Mouse (Mus musculus) ES-Bruce4 (cell line): ENCODE data around the gene Fgf10. TPM values are rescaled to one million over a fixed set of nuclear protein-coding genes. Genes with fewer than 3 reads are reported as not detected.

Source experiments
- H3K27ac ChIP-seq: 2 replicates; pipeline ENCODE4 v1.5.1; 2012; ENCODE audit warnings: low read length, inconsistent platforms; ENCODE audit not compliant: insufficient read depth
- H3K27me3 ChIP-seq: 2 replicates; pipeline ENCODE4 v1.6.1; 2012; ENCODE audit warnings: mild to moderate bottlenecking, low read length, inconsistent platforms; ENCODE audit not compliant: control insufficient read depth, poor library complexity, insufficient read depth, severe bottlenecking
- H3K36me3 ChIP-seq: 2 replicates; pipeline ENCODE4 v1.6.1; 2012; ENCODE audit warnings: inconsistent platforms, mild to moderate bottlenecking, low read length, moderate library complexity; ENCODE audit not compliant: control insufficient read depth, poor library complexity, insufficient read depth, severe bottlenecking
- H3K4me1 ChIP-seq: one replicate; pipeline ENCODE4 v1.8.1; 2011; ENCODE audit warnings: low read length; ENCODE audit not compliant: control insufficient read depth, insufficient read depth
- H3K4me3 ChIP-seq: 2 replicates; pipeline ENCODE4 v1.5.1; 2011; ENCODE audit warnings: low read depth, mild to moderate bottlenecking, low read length
- H3K9ac ChIP-seq: 2 replicates; pipeline ENCODE4 v1.6.1; 2012; ENCODE audit warnings: low read depth, mild to moderate bottlenecking, inconsistent platforms; ENCODE audit not compliant: poor library complexity, severe bottlenecking
- H3K9me3 ChIP-seq: replicated peaks from 2 replicates; pipeline ENCODE4 v1.6.1; 2012; ENCODE audit warnings: mild to moderate bottlenecking, low read length, inconsistent platforms; ENCODE audit not compliant: control insufficient read depth, poor library complexity, insufficient read depth, severe bottlenecking
- CTCF ChIP-seq: IDR thresholded peaks from one replicate; pipeline ENCODE4 v1.8.1; 2011; ENCODE audit warnings: low read depth, low read length
- EP300 ChIP-seq: IDR thresholded peaks from 2 replicates; pipeline ENCODE4 v1.6.1; 2011; ENCODE audit warnings: low read depth, low read length; ENCODE audit not compliant: insufficient read depth
- POLR2A ChIP-seq: IDR thresholded peaks from one replicate; pipeline ENCODE4 v1.8.1; 2011; ENCODE audit warnings: low read length; ENCODE audit not compliant: insufficient read depth
- polyA plus RNA-seq: library from polyadenylated mRNA; stranded (reverse); fragments of >200 nt; gene quantifications from 2 replicates; pipeline ENCODE4 v1.2.4, GENCODE M21; 2011; ENCODE audit warnings: low read depth; ENCODE audit not compliant: missing spikeins, insufficient read depth, insufficient read length

Fgf10 gene
- polyA plus RNA-seq: 1.3 TPM in 2 replicates

GRCm38 (mm10) chr13:118669491-118669890 is at the start of gene Fgf10:
Fgf10 (plus strand) TSS chr13:118669791.
- Histone ChIP-seq H3K27me3 (no peaks in the 10 kb centered on the region), H3K9ac (no peak within 1 kb of the TSS), H3K4me1 (no peaks in the 10 kb centered on the region), H3K9me3 (no peaks in the 10 kb centered on the region), H3K27ac (no peak within 1 kb of the TSS), H3K36me3 (no peaks in the 10 kb centered on the region), H3K4me3 (no peak within 1 kb of the TSS)
- no peak for TF ChIP-seq EP300
- no peak for TF ChIP-seq POLR2A
- no peak for TF ChIP-seq CTCF

- Histone ChIP-seq H3K4me3 (no peak overlapping the region), H3K27me3 (no peaks in the 10 kb centered on the region), H3K9me3 (no peaks in the 10 kb centered on the region), H3K4me1 (no peaks in the 10 kb centered on the region), H3K27ac (no peak overlapping the region), H3K36me3 (no peaks in the 10 kb centered on the region), H3K9ac (no peak overlapping the region)
- no peak for TF ChIP-seq CTCF
- no peak for TF ChIP-seq EP300
- TF ChIP-seq POLR2A: no peak
These were observed 39.7 kb upstream of the Fgf10 start for GRCm38 (mm10) chr13:118629661-118630428.

- no peaks in the 10 kb centered on the region for H3K4me1 ChIP-seq
- no peak overlapping the region for H3K27ac ChIP-seq
- no peak overlapping the region for H3K9ac ChIP-seq
- no peak overlapping the region for H3K4me3 ChIP-seq
- H3K36me3 ChIP-seq: no peaks in the 10 kb centered on the region
- no peak for TF ChIP-seq POLR2A
- no peak for TF ChIP-seq EP300
- no peaks in the 10 kb centered on the region for H3K9me3 ChIP-seq
- H3K27me3 ChIP-seq: no peaks in the 10 kb centered on the region
These were observed 38.1 kb upstream of the Fgf10 start for GRCm38 (mm10) chr13:118631500-118631899.

GRCm38 (mm10) chr13:118636047-118636446 is 33.5 kb upstream of the Fgf10 start:
- no peaks in the 10 kb centered on the region for H3K27me3 ChIP-seq
- H3K27ac ChIP-seq: no peak overlapping the region
- H3K36me3 ChIP-seq: no peaks in the 10 kb centered on the region
- no peak overlapping the region for H3K4me3 ChIP-seq
- no peak overlapping the region for H3K9ac ChIP-seq
- H3K4me1 ChIP-seq: no peaks in the 10 kb centered on the region
- TF ChIP-seq POLR2A (no peak), EP300 (no peak), CTCF (no peak)
- no peaks in the 10 kb centered on the region for H3K9me3 ChIP-seq

- Histone ChIP-seq H3K36me3 (no peaks in the 10 kb centered on the region), H3K4me1 (no peaks in the 10 kb centered on the region), H3K4me3 (no peak overlapping the region), H3K27me3 (no peaks in the 10 kb centered on the region), H3K27ac (no peak overlapping the region), H3K9me3 (no peaks in the 10 kb centered on the region), H3K9ac (no peak overlapping the region)
- TF ChIP-seq EP300 (no peak), POLR2A (no peak), CTCF (no peak)
These were observed 27.0 kb upstream of the Fgf10 start for GRCm38 (mm10) chr13:118642585-118642984.

GRCm38 (mm10) chr13:118643138-118643537 is 26.5 kb upstream of the Fgf10 start:
- Histone ChIP-seq H3K27ac (no peak overlapping the region), H3K4me1 (no peaks in the 10 kb centered on the region), H3K9ac (no peak overlapping the region), H3K4me3 (no peak overlapping the region), H3K9me3 (no peaks in the 10 kb centered on the region), H3K27me3 (no peaks in the 10 kb centered on the region), H3K36me3 (no peaks in the 10 kb centered on the region)
- no peak for TF ChIP-seq EP300
- no peak for TF ChIP-seq POLR2A
- no peak for TF ChIP-seq CTCF
